Mouse (Mus musculus): ENCODE data around the gene Gcc1. TPM values are rescaled to one million over a fixed set of nuclear protein-coding genes. Genes with fewer than 3 reads are reported as not detected.

Gene Gcc1
- polyA plus RNA-seq, 1 experiment from 2014 or later, result 5.5 TPM

- no peaks in the 10 kb centered on the region for H3K9me3 ChIP-seq (replicated peaks)
- H3K27ac ChIP-seq, result no peak overlapping the region
- 58% methylated on average over 3 of the region's 3 CpGs for WGBS (ENCODE audit: insufficient replicate concordance)
- no peaks in the 10 kb centered on the region for H3K4me1 ChIP-seq
- no peak overlapping the region for H3K4me3 ChIP-seq
- H3K36me3 ChIP-seq, result no peaks in the 10 kb centered on the region
- H3K27me3 ChIP-seq (replicated peaks), result no peaks in the 10 kb centered on the region
- no peak overlapping the region for H3K4me2 ChIP-seq
- no peak for ATAC-seq
- no peak overlapping the region for H3K9ac ChIP-seq
Measured at GRCm38 (mm10) chr6:28385169-28385568, 43.0 kb downstream of the Gcc1 start.

GRCm38 (mm10) chr6:28381983-28382382, 46.2 kb downstream of the Gcc1 start:
- H3K4me3 ChIP-seq, result no peak overlapping the region
- H3K27me3 ChIP-seq (replicated peaks), result no peaks in the 10 kb centered on the region
- no peaks in the 10 kb centered on the region for H3K9me3 ChIP-seq (replicated peaks)
- no peak overlapping the region for H3K9ac ChIP-seq
- ATAC-seq, result no peak
- no peaks in the 10 kb centered on the region for H3K4me1 ChIP-seq
- no peaks in the 10 kb centered on the region for H3K36me3 ChIP-seq
- H3K27ac ChIP-seq, result no peak overlapping the region
- H3K4me2 ChIP-seq, result no peak overlapping the region
- 41% methylated on average over 4 of the region's 4 CpGs for WGBS (ENCODE audit: insufficient replicate concordance)

- no peaks in the 10 kb centered on the region for H3K4me1 ChIP-seq
- no peak overlapping the region for H3K9ac ChIP-seq
- H3K36me3 ChIP-seq, result no peaks in the 10 kb centered on the region
- H3K4me3 ChIP-seq, result no peak overlapping the region
- no peak for ATAC-seq
- no peak overlapping the region for H3K4me2 ChIP-seq
- no peaks in the 10 kb centered on the region for H3K27me3 ChIP-seq (replicated peaks)
- H3K27ac ChIP-seq, result no peak overlapping the region
- H3K9me3 ChIP-seq (replicated peaks), result no peaks in the 10 kb centered on the region
- 57% methylated on average over 6 of the region's 6 CpGs for WGBS (ENCODE audit: insufficient replicate concordance)
Measured at GRCm38 (mm10) chr6:28369966-28370683, 58.1 kb downstream of the Gcc1 start.

GRCm38 (mm10) chr6:28367575-28367974, 60.6 kb downstream of the Gcc1 start:
- ATAC-seq, result no peak
- Histone ChIP-seq H3K9me3 (replicated peaks) (no peaks in the 10 kb centered on the region), H3K27ac (no peak overlapping the region), H3K27me3 (replicated peaks) (no peaks in the 10 kb centered on the region), H3K4me1 (no peaks in the 10 kb centered on the region), H3K4me2 (no peak overlapping the region), H3K4me3 (no peak overlapping the region), H3K9ac (no peak overlapping the region), H3K36me3 (no peaks in the 10 kb centered on the region)
- 81% methylated on average over 9 of the region's 9 CpGs for WGBS (ENCODE audit: insufficient replicate concordance)

Other genes starting within 250 kb of the Gcc1 start
- 40.5 and 42.0 TPM in 2 replicates for gene Zfp800, start 30.4 kb downstream of the Gcc1 start, polyA plus RNA-seq (2016; fragmentation: Nextera tagmentation; extraction: Ambion mirVana)
- gene Arf5, start 4.8 kb downstream of the Gcc1 start, polyA plus RNA-seq (2016; fragmentation: Nextera tagmentation; extraction: Ambion mirVana), result 370 and 395 TPM in 2 replicates
- gene Fscn3, start 601 bp downstream of the Gcc1 start, polyA plus RNA-seq (2016; fragmentation: Nextera tagmentation; extraction: Ambion mirVana), result 0.38 and 0.41 TPM in 2 replicates
- gene Pax4, start 21.0 kb upstream of the Gcc1 start, polyA plus RNA-seq (2016; fragmentation: Nextera tagmentation; extraction: Ambion mirVana), result not detected in 2 replicates
- gene Snd1, start 46.7 kb upstream of the Gcc1 start, polyA plus RNA-seq (2016; fragmentation: Nextera tagmentation; extraction: Ambion mirVana), result 82.0 and 82.6 TPM in 2 replicates